7 mouse cellular contexts compared by ENCODE assay signal in genomic region chr6:114643716-114644115, GRCm38 (mm10). TPM values are rescaled to one million over a fixed set of nuclear protein-coding genes. Genes with fewer than 3 reads are reported as not detected.
DNase-seq lines count a peak whose midpoint lies in the region; ATAC-seq and TF ChIP-seq lines count a peak whose summit lies in the region.

No protein-coding gene starts in this region.

- intact Hi-C loops in left cerebral cortex, postnatal 10 days (cut with DNase I): no loop called here

- no peaks in the 10 kb centered on the region for H3K27me3 ChIP-seq in megakaryocyte, embryonic 14.5 days (replicated peaks)
- H3K27me3 ChIP-seq in embryonic facial prominence, embryonic 15.5 days: no peaks in the 10 kb centered on the region
- no peaks in the 10 kb centered on the region; the same call in 1 of the 2 replicates for H3K27me3 ChIP-seq in limb, embryonic 11.5 days (ENCODE audit: control insufficient read depth, insufficient read depth, low read length)
- H3K27me3 ChIP-seq in small intestine, adult 2 months (ENCODE audit: control insufficient read depth, insufficient read depth, low read length): no peaks in the 10 kb centered on the region

- H3K9ac ChIP-seq in embryonic facial prominence, embryonic 15.5 days: peak overlapping the region; percentile 26
- peak overlapping the region; percentile 76 for H3K9ac ChIP-seq in limb, embryonic 11.5 days (ENCODE audit: low read length)

- peak overlapping the region; percentile 93 for H3K4me3 ChIP-seq in megakaryocyte, embryonic 14.5 days (replicated peaks)
- peak overlapping the region; percentile 61 for H3K4me3 ChIP-seq in embryonic facial prominence, embryonic 15.5 days (replicated peaks)
- peak overlapping the region; percentile 75 for H3K4me3 ChIP-seq in limb, embryonic 11.5 days (ENCODE audit: low read depth, low read length)
- H3K4me3 ChIP-seq in small intestine, adult 2 months (ENCODE audit: low read depth, low read length): peak overlapping the region; percentile 78

- DNase-seq in limb, embryonic 11.5 days (ENCODE audit: low spot score): no peak
- no peak for DNase-seq in left cerebral cortex, adult 18-20 months (ENCODE audit: low spot score in 2 of 2)
- DNase-seq in left cerebral cortex, postnatal 10 days (ENCODE audit: extremely low spot score in 1 of 2, low spot score in 2 of 2): no peak

- peak overlapping the region; percentile 71 for H3K4me2 ChIP-seq in embryonic facial prominence, embryonic 15.5 days (replicated peaks)
- peak overlapping the region; percentile 82 for H3K4me2 ChIP-seq in limb, embryonic 11.5 days (ENCODE audit: low read depth, severe bottlenecking)

- H3K4me1 ChIP-seq in megakaryocyte, embryonic 14.5 days: peaks cover 23% of the 10 kb centered on the region
- peaks cover 6% of the 10 kb centered on the region for H3K4me1 ChIP-seq in embryonic facial prominence, embryonic 15.5 days
- peaks cover 3% of the 10 kb centered on the region for H3K4me1 ChIP-seq in limb, embryonic 11.5 days (ENCODE audit: control insufficient read depth, insufficient read depth, low read length)
- no peaks in the 10 kb centered on the region; the same call in 1 of the 2 replicates for H3K4me1 ChIP-seq in small intestine, adult 2 months (ENCODE audit: control insufficient read depth, insufficient read depth, insufficient read length, low read length)

- TF ChIP-seq CTCF in small intestine, adult 2 months (IDR thresholded peaks at IDR 0.05; ENCODE audit: extremely low read depth, insufficient read length, insufficient replicate concordance, low read depth, low read length): no peak

- ATAC-seq in megakaryocyte, adult 5-6 weeks (ENCODE audit: poor library complexity, severe bottlenecking): no peak
- ATAC-seq in embryonic facial prominence, embryonic 15.5 days (ENCODE audit: insufficient number of reproducible peaks, low FRiP score, low TSS enrichment, low read depth): no peak
- no peak for ATAC-seq in limb, embryonic 11.5 days (ENCODE audit: insufficient number of reproducible peaks, low FRiP score, low TSS enrichment, low read depth)

- WGBS in embryonic facial prominence, embryonic 15.5 days: 33% methylated on average over 8 of the region's 8 CpGs
- 51% methylated on average over 8 of the region's 8 CpGs for WGBS in limb, embryonic 11.5 days
- 38% methylated on average over 8 of the region's 8 CpGs for WGBS in small intestine, adult 2 months

- H3K36me3 ChIP-seq in megakaryocyte, embryonic 14.5 days (replicated peaks; ENCODE audit: low read length): peaks cover 20% of the 10 kb centered on the region
- no peaks in the 10 kb centered on the region for H3K36me3 ChIP-seq in embryonic facial prominence, embryonic 15.5 days
- H3K36me3 ChIP-seq in limb, embryonic 11.5 days (ENCODE audit: control insufficient read depth, insufficient read depth, low read length): no peaks in the 10 kb centered on the region
- H3K36me3 ChIP-seq in small intestine, adult 2 months (ENCODE audit: control insufficient read depth, insufficient read depth, low read length): no peaks in the 10 kb centered on the region

- no peak for TF ChIP-seq POLR2A in small intestine, adult 2 months (IDR thresholded peaks at IDR 0.05; ENCODE audit: low read depth, low read length)

- H3K27ac ChIP-seq in embryonic facial prominence, embryonic 15.5 days (replicated peaks): no peak overlapping the region
- H3K27ac ChIP-seq in limb, embryonic 11.5 days (replicated peaks; ENCODE audit: low read depth, low read length): no peak overlapping the region
- H3K27ac ChIP-seq in small intestine, adult 2 months (ENCODE audit: insufficient read depth, low read depth, low read length): no peak overlapping the region

- H3K9me3 ChIP-seq in megakaryocyte, embryonic 14.5 days: no peaks in the 10 kb centered on the region
- no peaks in the 10 kb centered on the region for H3K9me3 ChIP-seq in embryonic facial prominence, embryonic 15.5 days (replicated peaks)
- H3K9me3 ChIP-seq in limb, embryonic 11.5 days (ENCODE audit: control insufficient read depth, low read length): no peaks in the 10 kb centered on the region

RNA-seq across cellular contexts. Expression of gene Atg7, which starts 0.8 kb away (rescaled TPM):
- polyA plus RNA-seq in megakaryocyte, embryonic 14.5 days (2012; ENCODE audit: insufficient read depth, low replicate concordance): 92.9 and 225 TPM in 2 replicates
- 42.2 and 46.8 TPM in 2 replicates for total RNA-seq in megakaryocyte, adult 5-6 weeks (2015)
- 52.0 and 57.9 TPM in 2 replicates for total RNA-seq in megakaryocyte, adult 5-6 weeks (2017)
- polyA plus RNA-seq in embryonic facial prominence, embryonic 15.5 days (2015; fragmentation: Nextera tagmentation; extraction: Ambion mirVana): 21.0 and 22.4 TPM in 2 replicates
- polyA plus RNA-seq in limb, embryonic 11.5 days (2014; fragmentation: Nextera tagmentation; extraction: Ambion mirVana): 16.8 and 18.9 TPM in 2 replicates
- polyA plus RNA-seq in small intestine, adult 2 months (2012; rRNA removed): 8.3 and 16.0 TPM in 2 replicates
- 10 to 100 TPM; 24.3 to 28.3 TPM for total RNA-seq in left cerebral cortex, adult 18-20 months (2021)
- 10 to 100 TPM; 23.6 to 24.6 TPM for total RNA-seq in left cerebral cortex, postnatal 10 days (2021)
